Mouse (Mus musculus) liver, embryonic 14.5 days (tissue): ENCODE measurements around the gene Pole2. TPM values are rescaled to one million over a fixed set of nuclear protein-coding genes. Genes with fewer than 3 reads are reported as not detected.

Experiments used
- ATAC-seq: fragments of 200-750 bp; cut with Nextera tagmentation; 2 replicates; pipeline ENCODE4 v1.8.0; 2017; ENCODE audit warnings: moderate number of reproducible peaks, mild to moderate bottlenecking, moderate library complexity; ENCODE audit not compliant: insufficient read depth
- DNase-seq, 3 experiments: peaks; one replicate each; pipeline ENCODE4 v3.0.0-alpha.2; 2012 to 2013; ENCODE audit warnings: low read depth in 3 of 3, low spot score in 3 of 3
- H3K27ac ChIP-seq: fragments of 300-500 bp; sonication (generic); 2 replicates; pipeline ENCODE4 v1.5.1; 2014; ENCODE audit warnings: moderate library complexity, mild to moderate bottlenecking, control low read depth, inconsistent platforms
- H3K27me3 ChIP-seq: fragments of 300-500 bp; sonication (generic); 2 replicates; pipeline ENCODE4 v1.6.1; 2014; ENCODE audit warnings: mild to moderate bottlenecking, low read length, moderate library complexity; ENCODE audit not compliant: control insufficient read depth, insufficient read depth
- H3K36me3 ChIP-seq: fragments of 300-500 bp; sonication (generic); replicated peaks from 2 replicates; pipeline ENCODE4 v1.6.1; 2014; ENCODE audit warnings: low read depth; ENCODE audit not compliant: control insufficient read depth, insufficient read depth
- H3K4me1 ChIP-seq, 2 experiments: fragments of 200-500 bp in 1 of 2; fragments of 300-500 bp in 1 of 2; sonication (generic) in 1 of 2; replicated peaks; 2 replicates each; pipeline ENCODE4 v1.6.1; 2012 to 2014; ENCODE audit warnings: antibody characterized with exemption in 1 of 2, inconsistent platforms in 1 of 2, low read length in 1 of 2; ENCODE audit not compliant: control insufficient read depth in 2 of 2, insufficient read depth in 2 of 2
- H3K4me2 ChIP-seq: fragments of 300-500 bp; sonication (generic); 2 replicates; pipeline ENCODE4 v1.6.1; 2014; ENCODE audit warnings: low read depth, mild to moderate bottlenecking, control low read depth, moderate library complexity
- H3K4me3 ChIP-seq, 2 experiments: fragments of 200-500 bp in 1 of 2; fragments of 300-500 bp in 1 of 2; sonication (generic) in 1 of 2; 2 replicates each; pipeline ENCODE4 v1.5.1; 2012 to 2014; ENCODE audit warnings: low read depth in 2 of 2, low read length in 2 of 2, mild to moderate bottlenecking in 2 of 2, control low read depth in 1 of 2, inconsistent platforms in 1 of 2, moderate library complexity in 1 of 2; ENCODE audit not compliant: insufficient read depth in 1 of 2
- H3K9ac ChIP-seq: fragments of 300-500 bp; sonication (generic); replicated peaks from 2 replicates; pipeline ENCODE4 v1.6.1; 2014; ENCODE audit warnings: mild to moderate bottlenecking, control low read depth, moderate library complexity
- H3K9me3 ChIP-seq: fragments of 300-500 bp; sonication (generic); 2 replicates; pipeline ENCODE4 v1.6.1; 2016; ENCODE audit warnings: low read length, mixed read lengths; ENCODE audit not compliant: control insufficient read depth
- CTCF ChIP-seq: IDR thresholded peaks from 2 replicates; pipeline ENCODE4 v1.5.1; 2016; ENCODE audit warnings: antibody characterized with exemption, low read depth, control low read depth
- EP300 ChIP-seq: IDR thresholded peaks from 2 replicates; pipeline ENCODE4 v1.6.1; 2016; ENCODE audit warnings: antibody characterized with exemption, low read depth
- WGBS: fragments of 180-500 bp; shearing (Covaris S2); extraction: QIAGEN DNeasy Blood & Tissue Kit; methylation state at CpG from one replicate; pipeline ENCODE4 v1.1.7; 2014; ENCODE audit not compliant: insufficient replicate concordance; 5-methylcytosine and 5-hydroxymethylcytosine counted together
- polyA plus RNA-seq, 2 experiments: library from polyadenylated mRNA; depleted of rRNA in 1 of 2; stranded (reverse) in 1 of 2; unstranded in 1 of 2; fragments of >200 nt; fragmentation: Nextera tagmentation in 1 of 2; extraction: Ambion mirVana in 1 of 2; gene quantifications; 2 replicates each; pipeline versions ENCODE4 v1.2.1 to v1.2.3; 2012 to 2014

The Pole2 gene
- polyA plus RNA-seq, 2 experiments, result 25.6 to 25.8 TPM

DNA sequence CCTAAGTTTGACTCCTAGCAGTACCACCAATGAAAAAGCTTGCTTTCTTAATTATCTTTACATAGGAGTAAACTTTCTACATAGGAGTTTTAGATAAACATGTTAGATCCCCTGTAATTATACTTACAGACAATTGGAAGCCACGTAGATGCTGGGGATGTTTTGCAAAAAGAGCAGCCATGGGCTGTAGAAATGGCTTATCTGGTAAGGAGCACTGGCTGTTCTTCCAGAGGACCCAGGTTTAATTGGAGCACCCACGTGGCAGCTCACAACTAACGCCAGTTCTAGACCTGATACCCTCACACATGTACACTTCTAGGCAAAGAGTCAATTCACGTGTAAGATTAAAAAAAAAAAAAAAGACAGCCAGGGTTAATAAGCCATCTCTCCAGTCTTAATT is 46.2 kb downstream of the Pole2 start:
- H3K9me3 ChIP-seq, result no peaks in the 10 kb centered on the region
- WGBS, result 71% methylated on average over 4 of the region's 4 CpGs
- no peak overlapping the region for H3K9ac ChIP-seq
- TF ChIP-seq CTCF, result no peak
- no peak for TF ChIP-seq EP300
- no peak overlapping the region for H3K4me3 ChIP-seq
- H3K36me3 ChIP-seq, result peaks cover 7% of the 10 kb centered on the region
- ATAC-seq (no peak), DNase-seq (no peak)
- no peak overlapping the region for H3K27ac ChIP-seq
- H3K27me3 ChIP-seq, result no peaks in the 10 kb centered on the region
- no peak overlapping the region for H3K4me2 ChIP-seq
- peaks cover 8 to 9% of the 10 kb centered on the region in 2 experiments; a peak in 3 of 4 replicates for H3K4me1 ChIP-seq

DNA sequence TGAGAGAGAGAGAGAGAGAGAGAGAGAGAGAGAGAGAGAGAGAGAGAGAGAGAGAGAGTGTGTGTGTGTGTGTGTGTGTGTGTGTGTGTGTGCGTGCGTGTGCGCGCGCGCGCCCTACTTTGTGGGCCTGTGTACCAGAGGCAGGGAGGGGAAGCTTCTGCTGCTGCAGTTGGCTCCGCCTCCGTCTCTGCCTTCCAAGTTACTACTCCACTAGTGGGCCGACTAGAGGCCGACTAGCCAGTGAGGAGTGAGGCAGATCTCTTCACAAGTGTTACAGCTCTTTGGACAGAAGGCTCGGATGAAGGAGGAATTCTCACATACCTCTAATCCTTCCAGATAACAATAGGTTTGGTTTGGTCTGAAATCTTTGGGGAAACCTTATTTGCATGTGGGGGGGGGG is 48.6 kb downstream of the Pole2 start:
- no peak overlapping the region for H3K27ac ChIP-seq
- no peaks in the 10 kb centered on the region for H3K4me1 ChIP-seq
- no peak overlapping the region for H3K9ac ChIP-seq
- WGBS, result 75% methylated on average over 12 of the region's 12 CpGs
- no peak for TF ChIP-seq EP300
- TF ChIP-seq CTCF, result no peak
- ATAC-seq, result no peak
- H3K4me2 ChIP-seq, result no peak overlapping the region
- DNase-seq, result no peak
- peaks cover 29% of the 10 kb centered on the region for H3K36me3 ChIP-seq
- no peak overlapping the region for H3K4me3 ChIP-seq
- no peaks in the 10 kb centered on the region for H3K27me3 ChIP-seq
- no peaks in the 10 kb centered on the region for H3K9me3 ChIP-seq

DNA sequence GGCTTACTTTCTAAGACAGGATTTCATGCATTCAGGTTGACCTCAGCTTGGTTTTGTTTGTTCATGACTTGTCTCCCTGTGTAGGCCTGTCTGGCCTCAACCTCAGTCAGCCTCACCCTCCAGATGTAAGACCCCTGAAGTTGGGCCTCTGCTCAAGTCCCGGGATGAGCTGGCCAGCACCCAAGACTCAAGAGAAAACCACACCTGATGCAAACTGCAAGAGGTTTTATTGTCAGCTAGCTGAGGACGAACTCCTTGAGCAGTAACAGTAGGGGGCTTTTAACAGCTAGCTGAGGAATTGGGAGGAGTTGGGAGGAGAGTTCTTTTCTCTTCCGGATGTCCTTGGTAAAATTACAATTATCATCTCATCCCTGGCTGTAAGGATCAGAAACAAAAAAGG is 50.5 kb downstream of the Pole2 start:
- H3K36me3 ChIP-seq, result peaks cover 36% of the 10 kb centered on the region

DNA sequence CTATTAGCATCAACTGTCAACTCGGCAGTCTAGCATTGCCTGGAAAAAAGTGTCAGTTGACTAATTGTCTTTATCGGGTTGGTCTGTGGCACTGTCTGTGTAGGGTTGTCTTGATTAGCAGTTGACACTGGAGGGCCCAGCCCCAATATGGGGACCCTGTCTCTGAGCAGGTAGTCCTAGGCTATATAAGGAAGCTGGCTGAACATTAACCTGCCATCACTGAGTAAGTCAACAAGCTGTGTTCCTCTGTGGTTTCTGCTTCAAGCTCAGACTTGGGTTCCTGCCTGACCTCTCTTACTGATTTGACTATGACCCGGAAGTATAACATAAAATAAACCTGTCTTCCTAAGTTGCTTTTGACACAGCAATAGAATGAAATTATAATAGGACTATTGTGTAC is 52.0 kb downstream of the Pole2 start:
- Histone ChIP-seq H3K9me3 (no peaks in the 10 kb centered on the region), H3K4me2 (no peak overlapping the region), H3K4me3 (no peak overlapping the region), H3K27me3 (no peaks in the 10 kb centered on the region), H3K9ac (no peak overlapping the region), H3K36me3 (peaks cover 39% of the 10 kb centered on the region), H3K4me1 (no peaks in the 10 kb centered on the region; a peak in 1 of 4 replicates), H3K27ac (no peak overlapping the region)
- DNase-seq (no peak), ATAC-seq (no peak)
- 70% methylated on average over 3 of the region's 3 CpGs for WGBS
- no peak for TF ChIP-seq CTCF
- TF ChIP-seq EP300, result no peak

More for the DNA sequence above, 50.5 kb downstream of the Pole2 start:
- H3K4me2 ChIP-seq, result no peak overlapping the region
- WGBS, result 77% methylated on average over 3 of the region's 3 CpGs
- no peak for DNase-seq
- no peak overlapping the region for H3K9ac ChIP-seq
- H3K27ac ChIP-seq, result no peak overlapping the region
- no peaks in the 10 kb centered on the region for H3K27me3 ChIP-seq
- TF ChIP-seq EP300, result no peak
- no peaks in the 10 kb centered on the region for H3K4me1 ChIP-seq
- ATAC-seq, result no peak
- no peaks in the 10 kb centered on the region for H3K9me3 ChIP-seq
- no peak overlapping the region for H3K4me3 ChIP-seq

DNA sequence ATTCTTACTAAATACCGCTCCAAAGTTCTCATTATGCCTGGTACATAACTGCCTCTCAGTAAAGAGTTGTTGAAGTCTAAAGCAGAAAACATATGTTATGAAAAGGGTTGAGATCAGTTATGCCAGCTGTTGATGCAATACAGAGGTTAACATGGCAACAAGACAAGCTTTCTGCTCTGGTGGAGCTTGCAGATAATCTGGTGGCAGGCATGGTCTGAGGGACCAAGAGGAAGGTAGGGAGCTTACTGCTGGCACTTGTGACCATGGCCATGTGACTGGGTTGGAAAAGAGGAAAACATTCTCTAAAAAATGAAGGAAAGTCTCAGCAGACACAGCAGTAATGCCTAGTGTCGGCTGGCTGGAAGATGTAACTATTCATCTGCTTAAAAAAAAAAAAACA is 56.7 kb downstream of the Pole2 start:
- Histone ChIP-seq H3K4me2 (no peak overlapping the region), H3K36me3 (peaks cover 29% of the 10 kb centered on the region), H3K9me3 (no peaks in the 10 kb centered on the region), H3K27ac (no peak overlapping the region), H3K27me3 (no peaks in the 10 kb centered on the region), H3K4me1 (peaks cover 8 to 13% of the 10 kb centered on the region in 2 experiments), H3K4me3 (no peak overlapping the region), H3K9ac (no peak overlapping the region; the same call in 1 of the 2 replicates)
- TF ChIP-seq EP300, result no peak
- no peak for TF ChIP-seq CTCF
- no peak for ATAC-seq
- DNase-seq, result no peak
- WGBS, result 83% methylated on average over 2 of the region's 2 CpGs
